ENCODE assay signal across 8 mouse cellular contexts in the genomic region with DNA sequence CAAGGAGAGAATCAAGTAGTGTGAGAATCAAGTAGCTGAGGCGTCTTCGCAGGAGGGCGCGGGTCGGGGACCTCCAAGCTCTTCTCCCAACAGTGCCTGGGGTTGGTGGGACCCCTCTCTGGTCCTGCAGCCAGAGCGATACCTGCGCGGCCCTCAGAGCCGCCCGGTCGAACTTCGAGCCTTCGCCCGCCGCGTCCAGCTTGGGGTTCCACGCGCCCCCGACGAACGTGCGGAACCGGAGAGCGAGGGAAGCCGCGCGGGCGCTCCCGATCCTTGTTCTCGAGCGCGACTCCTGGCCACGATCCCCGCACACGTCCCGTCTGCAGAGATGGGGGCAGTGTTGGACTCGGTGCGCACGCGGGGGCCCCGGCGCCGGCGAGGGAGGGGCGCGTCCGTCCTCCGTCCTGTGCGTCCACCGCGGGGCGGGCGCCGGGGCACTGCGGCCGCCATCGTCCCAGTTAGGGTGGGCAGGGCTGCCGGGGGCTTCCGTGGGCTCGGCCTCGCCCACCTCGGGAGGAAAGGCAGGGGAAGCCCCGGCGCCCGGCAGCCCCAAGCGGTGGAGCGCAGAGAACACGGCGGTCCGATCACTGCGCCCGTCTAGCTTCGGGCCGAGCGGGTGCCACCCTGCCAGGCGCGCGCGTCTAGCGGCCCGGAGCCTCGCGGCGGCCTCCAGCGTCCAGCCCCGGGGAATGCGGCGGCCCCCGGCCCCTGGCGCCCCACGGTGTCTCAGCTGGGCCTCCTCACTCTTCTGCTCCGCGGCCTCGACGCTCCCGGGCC. TPM values are rescaled to one million over a fixed set of nuclear protein-coding genes. Genes with fewer than 3 reads are reported as not detected.
DNase-seq lines count a peak whose midpoint lies in the region; ATAC-seq and TF ChIP-seq lines count a peak whose summit lies in the region.

A gene (plus strand): TSS at position 556 of the 777 bp plus-strand sequence.

- peak within 1 kb of the TSS; percentile 60 for H3K4me2 ChIP-seq in embryonic facial prominence, embryonic 12.5 days (replicated peaks)
- peak within 1 kb of the TSS; percentile 49 for H3K4me2 ChIP-seq in midbrain, embryonic 14.5 days (ENCODE audit: low read length)

- no peaks in the 10 kb centered on the region for H3K36me3 ChIP-seq in embryonic facial prominence, embryonic 12.5 days
- no peaks in the 10 kb centered on the region for H3K36me3 ChIP-seq in midbrain, embryonic 14.5 days (ENCODE audit: control insufficient read depth, insufficient read depth, low read length)

- WGBS in embryonic facial prominence, embryonic 12.5 days, result 2% methylated on average over 95 of the region's 96 CpGs
- WGBS in midbrain, embryonic 14.5 days, result 2% methylated on average over 86 of the region's 96 CpGs
- 2% methylated on average over 92 of the region's 96 CpGs for WGBS in cerebellum, adult 2 months

- peak; percentile 43 for DNase-seq in adrenal gland, adult 2 months
- DNase-seq in heart, postnatal 14 days, result peak; percentile 49 to 75
- peak; percentile 57 to 66 for DNase-seq in kidney, postnatal 4 days
- DNase-seq in midbrain, embryonic 14.5 days, result peak; percentile 17
- no peak for DNase-seq in layer of hippocampus, postnatal 10 days (ENCODE audit: low spot score in 2 of 2)
- DNase-seq in thymus, postnatal 25 days, result no peak
- no peak for DNase-seq in cerebellum, adult 2 months

- no peak for ATAC-seq in embryonic facial prominence, embryonic 12.5 days (ENCODE audit: insufficient number of reproducible peaks, insufficient read depth, low FRiP score, low TSS enrichment)
- ATAC-seq in midbrain, embryonic 14.5 days (ENCODE audit: low FRiP score, low TSS enrichment), result no peak

- peaks cover 65% of the 10 kb centered on the region for H3K27me3 ChIP-seq in embryonic facial prominence, embryonic 12.5 days
- H3K27me3 ChIP-seq in midbrain, embryonic 14.5 days (ENCODE audit: control insufficient read depth, insufficient read depth, low read length), result peaks cover 51% of the 10 kb centered on the region
- peaks cover 6% of the 10 kb centered on the region; the same call in 1 of the 2 replicates for H3K27me3 ChIP-seq in cerebellum, adult 2 months (ENCODE audit: control insufficient read depth, insufficient read depth, low read length)

- no peak for TF ChIP-seq CTCF in cerebellum, adult 2 months (IDR thresholded peaks at IDR 0.05; ENCODE audit: borderline replicate concordance, insufficient read depth, low read depth, low read length)

- TF ChIP-seq POLR2A in cerebellum, adult 2 months (IDR thresholded peaks at IDR 0.05; ENCODE audit: borderline replicate concordance, insufficient read depth, low read length), result no peak

- intact Hi-C loops in heart, postnatal 14 days (cut with DNase I), result no loop called here

- H3K9me3 ChIP-seq in embryonic facial prominence, embryonic 12.5 days, result no peaks in the 10 kb centered on the region
- no peaks in the 10 kb centered on the region for H3K9me3 ChIP-seq in midbrain, embryonic 14.5 days (ENCODE audit: control insufficient read depth, low read length)

- no peak within 1 kb of the TSS; the same call in 1 of the 2 replicates for H3K27ac ChIP-seq in embryonic facial prominence, embryonic 12.5 days
- H3K27ac ChIP-seq in midbrain, embryonic 14.5 days (replicated peaks; ENCODE audit: low read depth, low read length), result no peak within 1 kb of the TSS
- no peak within 1 kb of the TSS for H3K27ac ChIP-seq in cerebellum, adult 2 months (ENCODE audit: insufficient read depth, low read length)

- peaks cover 7% of the 10 kb centered on the region; the same call in 1 of the 2 replicates for H3K4me1 ChIP-seq in embryonic facial prominence, embryonic 12.5 days
- H3K4me1 ChIP-seq in midbrain, embryonic 14.5 days (ENCODE audit: control insufficient read depth, insufficient read depth, low read length), result peaks cover 5% of the 10 kb centered on the region; the same call in 1 of the 2 replicates
- H3K4me1 ChIP-seq in cerebellum, adult 2 months (ENCODE audit: control insufficient read depth, insufficient read depth, low read length), result no peaks in the 10 kb centered on the region

- H3K9ac ChIP-seq in embryonic facial prominence, embryonic 12.5 days, result peak within 1 kb of the TSS; percentile 54
- 0 out of 2 replicates have a peak within 1 kb of the TSS, but pooled peaks have one; percentile 16 for H3K9ac ChIP-seq in midbrain, embryonic 14.5 days (replicated peaks; ENCODE audit: low read length)

- H3K4me3 ChIP-seq in embryonic facial prominence, embryonic 12.5 days, result peak within 1 kb of the TSS; percentile 46
- peak within 1 kb of the TSS; percentile 30 for H3K4me3 ChIP-seq in midbrain, embryonic 14.5 days (replicated peaks; ENCODE audit: low read depth, low read length)
- no peak within 1 kb of the TSS for H3K4me3 ChIP-seq in cerebellum, adult 2 months (replicated peaks; ENCODE audit: insufficient read depth, low read depth, low read length)

RNA-seq across cellular contexts. Expression of the gene that starts here (rescaled TPM):
- total RNA-seq in adrenal gland, adult 2 months (2021), result 10 to 100 TPM in 1 of 2 experiments, 1 to 10 TPM in 1; 5.8 to 11.3 TPM
- polyA plus RNA-seq in adrenal gland, adult 2 months (2012; rRNA removed), result 2.8 and 4.0 TPM in 2 replicates
- polyA plus RNA-seq in embryonic facial prominence, embryonic 12.5 days (2016; fragmentation: Nextera tagmentation; extraction: Ambion mirVana), result 4.8 and 5.0 TPM in 2 replicates
- total RNA-seq in heart, postnatal 14 days (2021), result 10 to 100 TPM; 18.1 TPM
- 0.57 and 2.0 TPM in 2 replicates for polyA plus RNA-seq in midbrain, embryonic 14.5 days (2014; fragmentation: Nextera tagmentation; extraction: Ambion mirVana)
- total RNA-seq in layer of hippocampus, postnatal 10 days (2021), result 1 to 10 TPM; 4.0 to 4.2 TPM
- polyA plus RNA-seq in cerebellum, adult 2 months (2012; rRNA removed), result 1.7 and 1.9 TPM in 2 replicates

Comparison
In these comparisons a context has a peak if more than half of its experiments do, and no peak if none do; other contexts are left out.
1. DNase-seq: peak in adrenal gland, adult 2 months (single experiment), heart, postnatal 14 days (2 of 2), kidney, postnatal 4 days (2 of 2) and midbrain, embryonic 14.5 days (single experiment); none in layer of hippocampus, postnatal 10 days (0 of 2), thymus, postnatal 25 days (single experiment) and cerebellum, adult 2 months (0 of 2).